Mouse (Mus musculus): ENCODE measurements around the gene Gm13103.
"Not testable (repeated sequence)": the region's sequence is repeated elsewhere in the genome, so short reads cannot be mapped to it uniquely, and the experiment has no call there.

Gene Gm13103

GRCm38 (mm10) chr4:143846197-143846596, at the start of gene Gm13103:
Gene Gm13103, plus strand, starts transcription at chr4:143846497.
- DNase-seq = not testable (repeated sequence)

GRCm38 (mm10) chr4:143815993-143816392, 30.3 kb upstream of the Gm13103 start, which contains the start of gene Gm13084:
Gene Gm13084, minus strand, starts transcription at chr4:143816093.
- no peak for DNase-seq

- DNase-seq = not testable (repeated sequence)
These were observed 36.1 kb downstream of the Gm13103 start for GRCm38 (mm10) chr4:143882371-143882770.

GRCm38 (mm10) chr4:143894406-143894805, 48.1 kb downstream of the Gm13103 start:
- not testable (repeated sequence) for DNase-seq

- DNase-seq = not testable (repeated sequence)
These were observed 54.0 kb downstream of the Gm13103 start, which contains the start of gene Pramef6 for GRCm38 (mm10) chr4:143900280-143900679. Gene Pramef6, minus strand, starts transcription at chr4:143900380.
